8 mouse cellular contexts compared by ENCODE assay signal in the genomic region with DNA sequence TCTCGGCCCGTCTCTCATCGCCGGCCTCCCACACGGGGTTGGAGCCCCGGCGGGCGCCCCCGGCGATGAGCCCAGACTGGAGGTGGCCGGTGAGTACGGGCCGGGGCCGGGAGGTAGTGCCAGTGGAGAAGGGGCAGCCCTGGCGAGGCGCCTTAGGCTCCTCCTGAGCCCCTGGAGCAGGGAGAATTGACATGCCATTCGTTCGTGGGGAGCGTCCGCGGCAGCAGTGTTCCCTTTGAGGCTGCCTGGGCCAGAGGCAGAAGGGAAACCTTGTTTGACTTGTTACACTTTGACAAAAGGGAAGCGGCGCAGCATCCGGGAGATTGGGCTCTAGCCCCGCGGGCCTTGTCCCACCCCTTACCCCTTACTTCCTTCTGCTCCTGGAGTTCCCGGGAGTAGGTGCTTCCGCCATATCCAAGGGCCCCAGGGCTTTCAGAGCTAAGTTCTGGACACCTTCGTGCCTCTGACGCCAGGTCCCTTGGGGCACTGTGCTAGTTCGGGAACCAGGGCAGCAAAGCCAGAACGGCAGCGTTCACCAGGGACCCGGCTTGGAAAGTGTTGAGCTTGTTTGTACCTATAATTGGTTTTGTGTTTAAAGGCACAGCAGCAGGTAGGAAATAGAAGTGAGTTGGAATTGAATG. TPM values are rescaled to one million over a fixed set of nuclear protein-coding genes. Genes with fewer than 3 reads are reported as not detected.
A peak's percentile ranks its signal among the peaks of the same experiment; 100 is the strongest.
DNase-seq lines count a peak whose midpoint lies in the region; ATAC-seq and TF ChIP-seq lines count a peak whose summit lies in the region.

No protein-coding gene starts in this region.

- H3K4me1 ChIP-seq in hindbrain, embryonic 15.5 days (replicated peaks) = peaks cover 27% of the 10 kb centered on the region
- H3K4me1 ChIP-seq in limb, embryonic 12.5 days (replicated peaks) = peaks cover 18% of the 10 kb centered on the region
- peaks cover 15% of the 10 kb centered on the region for H3K4me1 ChIP-seq in midbrain, embryonic 11.5 days (ENCODE audit: control insufficient read depth, insufficient read depth, low read length)
- H3K4me1 ChIP-seq in spleen, adult 2 months (ENCODE audit: control insufficient read depth, insufficient read depth, insufficient read length) = no peaks in the 10 kb centered on the region; the same call in 1 of the 2 replicates

- under 1% methylated on average over 34 of the region's 34 CpGs for WGBS in hindbrain, embryonic 15.5 days
- WGBS in limb, embryonic 12.5 days = under 1% methylated on average over 33 of the region's 34 CpGs
- under 1% methylated on average over 34 of the region's 34 CpGs for WGBS in midbrain, embryonic 11.5 days
- under 1% methylated on average over 33 of the region's 34 CpGs for WGBS in spleen, adult 2 months

- H3K27me3 ChIP-seq in hindbrain, embryonic 15.5 days = no peaks in the 10 kb centered on the region
- no peaks in the 10 kb centered on the region for H3K27me3 ChIP-seq in limb, embryonic 12.5 days
- no peaks in the 10 kb centered on the region for H3K27me3 ChIP-seq in midbrain, embryonic 11.5 days (ENCODE audit: control insufficient read depth, insufficient read depth, low read length)
- no peaks in the 10 kb centered on the region for H3K27me3 ChIP-seq in spleen, adult 2 months (ENCODE audit: control insufficient read depth, insufficient read depth, low read length)

- H3K9ac ChIP-seq in hindbrain, embryonic 15.5 days = peak overlapping the region; percentile 87
- H3K9ac ChIP-seq in limb, embryonic 12.5 days (replicated peaks) = peak overlapping the region; percentile 95
- H3K9ac ChIP-seq in midbrain, embryonic 11.5 days (ENCODE audit: low read length) = peak overlapping the region; percentile 93

- peak overlapping the region; percentile 74 for H3K4me3 ChIP-seq in hindbrain, embryonic 15.5 days
- H3K4me3 ChIP-seq in limb, embryonic 12.5 days (replicated peaks) = peak overlapping the region; percentile 98
- peak overlapping the region; percentile 97 for H3K4me3 ChIP-seq in midbrain, embryonic 11.5 days (ENCODE audit: low read depth, low read length)
- H3K4me3 ChIP-seq in spleen, adult 2 months (ENCODE audit: extremely low read depth, insufficient read depth, insufficient read length) = peak overlapping the region; percentile 74

- no peaks in the 10 kb centered on the region for H3K9me3 ChIP-seq in hindbrain, embryonic 15.5 days
- no peaks in the 10 kb centered on the region for H3K9me3 ChIP-seq in limb, embryonic 12.5 days
- no peaks in the 10 kb centered on the region for H3K9me3 ChIP-seq in midbrain, embryonic 11.5 days (ENCODE audit: control insufficient read depth, low read length)

- H3K27ac ChIP-seq in hindbrain, embryonic 15.5 days (replicated peaks) = peak overlapping the region; percentile 99
- H3K27ac ChIP-seq in limb, embryonic 12.5 days = peak overlapping the region; percentile 98
- peak overlapping the region; percentile 96 for H3K27ac ChIP-seq in midbrain, embryonic 11.5 days (ENCODE audit: low read depth, low read length)
- H3K27ac ChIP-seq in spleen, adult 2 months (ENCODE audit: insufficient read depth, low read length) = peak overlapping the region; percentile 99

- H3K36me3 ChIP-seq in hindbrain, embryonic 15.5 days = peaks cover 11% of the 10 kb centered on the region
- peaks cover 30% of the 10 kb centered on the region for H3K36me3 ChIP-seq in limb, embryonic 12.5 days
- peaks cover 3% of the 10 kb centered on the region; the same call in 1 of the 2 replicates for H3K36me3 ChIP-seq in midbrain, embryonic 11.5 days (ENCODE audit: control insufficient read depth, insufficient read depth, low read length)
- peaks cover 13% of the 10 kb centered on the region for H3K36me3 ChIP-seq in spleen, adult 2 months (ENCODE audit: control insufficient read depth, insufficient read depth, low read length)

- DNase-seq in layer of hippocampus, adult 11-12 months (ENCODE audit: low spot score) = peak; percentile 49
- no peak for DNase-seq in layer of hippocampus, adult 9-10 months (ENCODE audit: low spot score)
- DNase-seq in c-Kit-positive CD71-positive TER-119-positive erythroid progenitor cells, embryonic 14.5 days (ENCODE audit: low spot score) = peak; percentile 40
- DNase-seq in gastrocnemius, adult 18-20 months (ENCODE audit: low spot score) = peak; percentile 27
- peak; percentile 94 for DNase-seq in midbrain, embryonic 11.5 days (ENCODE audit: low spot score, missing footprints)
- DNase-seq in spleen, adult 2 months (ENCODE audit: low read depth in 1 of 2, low spot score in 2 of 2) = peak in 1 of 2 experiments; percentile 48

- TF ChIP-seq POLR2A in spleen, adult 2 months (IDR thresholded peaks at IDR 0.05; ENCODE audit: low read depth, low read length) = no peak

- peak overlapping the region; percentile 98 for H3K4me2 ChIP-seq in hindbrain, embryonic 15.5 days
- peak overlapping the region; percentile 94 for H3K4me2 ChIP-seq in limb, embryonic 12.5 days
- H3K4me2 ChIP-seq in midbrain, embryonic 11.5 days = peak overlapping the region; percentile 98

- no peak for TF ChIP-seq CTCF in spleen, adult 2 months (IDR thresholded peaks at IDR 0.05; ENCODE audit: extremely low read depth, insufficient read depth, insufficient read length, insufficient replicate concordance)

- no peak for ATAC-seq in hindbrain, embryonic 15.5 days (ENCODE audit: low FRiP score, low read depth)
- ATAC-seq in limb, embryonic 12.5 days (ENCODE audit: insufficient number of reproducible peaks, insufficient read depth, low FRiP score, low TSS enrichment, low read depth) = no peak
- peak; percentile 0; the same call in 1 of the 2 replicates for ATAC-seq in midbrain, embryonic 11.5 days (ENCODE audit: low FRiP score)

RNA-seq across cellular contexts. Expression of a gene that starts 0.7 kb away (rescaled TPM):
- total RNA-seq in gastrocnemius, adult 18-20 months (2021) = 1 to 10 TPM; 9.7 to 9.8 TPM
- 16.3 and 17.1 TPM in 2 replicates for polyA plus RNA-seq in hindbrain, embryonic 15.5 days (2015; fragmentation: Nextera tagmentation; extraction: Ambion mirVana)
- polyA plus RNA-seq in limb, embryonic 12.5 days (2016; fragmentation: Nextera tagmentation; extraction: Ambion mirVana) = 28.3 and 28.7 TPM in 2 replicates
- 20.1 and 22.8 TPM in 2 replicates for polyA plus RNA-seq in midbrain, embryonic 11.5 days (2014; fragmentation: Nextera tagmentation; extraction: Ambion mirVana)
- 24.2 and 26.3 TPM in 2 replicates for polyA plus RNA-seq in spleen, adult 2 months (2012; rRNA removed)

RNA-seq across cellular contexts. Expression of a gene that starts 19.2 kb away (rescaled TPM):
- 1 to 10 TPM; 5.6 to 5.8 TPM for total RNA-seq in gastrocnemius, adult 18-20 months (2021)
- 8.5 and 9.3 TPM in 2 replicates for polyA plus RNA-seq in hindbrain, embryonic 15.5 days (2015; fragmentation: Nextera tagmentation; extraction: Ambion mirVana)
- 16.5 and 17.7 TPM in 2 replicates for polyA plus RNA-seq in limb, embryonic 12.5 days (2016; fragmentation: Nextera tagmentation; extraction: Ambion mirVana)
- 12.2 and 13.8 TPM in 2 replicates for polyA plus RNA-seq in midbrain, embryonic 11.5 days (2014; fragmentation: Nextera tagmentation; extraction: Ambion mirVana)
- polyA plus RNA-seq in spleen, adult 2 months (2012; rRNA removed) = 13.0 and 14.8 TPM in 2 replicates

RNA-seq across cellular contexts. Expression of a gene that starts 25.5 kb away (rescaled TPM):
- under 1 TPM in 1 of 2 experiments, not detected in 1; 0.26 TPM for total RNA-seq in gastrocnemius, adult 18-20 months (2021)
- polyA plus RNA-seq in hindbrain, embryonic 15.5 days (2015; fragmentation: Nextera tagmentation; extraction: Ambion mirVana) = 4.8 and 10.2 TPM in 2 replicates
- polyA plus RNA-seq in limb, embryonic 12.5 days (2016; fragmentation: Nextera tagmentation; extraction: Ambion mirVana) = 0.29 and 0.31 TPM in 2 replicates
- 0.07 and 0.08 TPM in 2 replicates for polyA plus RNA-seq in midbrain, embryonic 11.5 days (2014; fragmentation: Nextera tagmentation; extraction: Ambion mirVana)
- polyA plus RNA-seq in spleen, adult 2 months (2012; rRNA removed) = 0.13 and 0.23 TPM in 2 replicates

RNA-seq across cellular contexts. Expression of a gene that starts 36.2 kb away (rescaled TPM):
- 10 to 100 TPM; 39.0 to 42.9 TPM for total RNA-seq in gastrocnemius, adult 18-20 months (2021)
- polyA plus RNA-seq in hindbrain, embryonic 15.5 days (2015; fragmentation: Nextera tagmentation; extraction: Ambion mirVana) = 112 and 117 TPM in 2 replicates
- polyA plus RNA-seq in limb, embryonic 12.5 days (2016; fragmentation: Nextera tagmentation; extraction: Ambion mirVana) = 79.2 and 82.3 TPM in 2 replicates
- 61.6 and 65.4 TPM in 2 replicates for polyA plus RNA-seq in midbrain, embryonic 11.5 days (2014; fragmentation: Nextera tagmentation; extraction: Ambion mirVana)
- 21.0 and 22.6 TPM in 2 replicates for polyA plus RNA-seq in spleen, adult 2 months (2012; rRNA removed)
